Mouse (Mus musculus): ENCODE data around the gene Acvr1.

Acvr1 gene

GRCm38 (mm10) chr2:58403481-58403880 lies 163.5 kb downstream of the Acvr1 start:
- no peak for DNase-seq

- DNase-seq = no peak
Observed at GRCm38 (mm10) chr2:58388601-58389000, 178.4 kb downstream of the Acvr1 start.

GRCm38 (mm10) chr2:58380020-58380419 lies 186.9 kb downstream of the Acvr1 start:
- no peak for DNase-seq

GRCm38 (mm10) chr2:58379475-58379874 lies 187.5 kb downstream of the Acvr1 start:
- DNase-seq = no peak

- DNase-seq = no peak
Observed at GRCm38 (mm10) chr2:58377417-58378130, 189.4 kb downstream of the Acvr1 start.

DNA sequence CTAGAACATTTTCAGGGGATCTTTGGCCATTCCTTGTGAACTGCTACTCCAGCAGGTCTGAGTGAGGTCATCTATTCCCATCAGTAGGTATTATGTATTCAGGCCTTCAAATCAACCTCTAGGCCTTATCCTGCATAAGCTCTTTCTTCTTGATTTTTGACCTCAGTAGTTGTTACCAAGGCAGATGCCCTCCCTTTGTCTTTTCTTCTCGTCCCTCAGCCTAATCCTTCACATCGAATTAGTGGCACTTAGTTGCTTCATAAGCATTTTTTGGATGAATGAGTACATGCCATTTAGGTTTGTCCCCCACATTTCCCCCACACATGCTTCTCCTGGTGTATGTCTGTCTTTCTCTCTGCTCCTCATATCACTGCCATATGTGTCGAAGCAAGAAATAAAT lies 200.8 kb downstream of the Acvr1 start:
- no peak for DNase-seq

DNA sequence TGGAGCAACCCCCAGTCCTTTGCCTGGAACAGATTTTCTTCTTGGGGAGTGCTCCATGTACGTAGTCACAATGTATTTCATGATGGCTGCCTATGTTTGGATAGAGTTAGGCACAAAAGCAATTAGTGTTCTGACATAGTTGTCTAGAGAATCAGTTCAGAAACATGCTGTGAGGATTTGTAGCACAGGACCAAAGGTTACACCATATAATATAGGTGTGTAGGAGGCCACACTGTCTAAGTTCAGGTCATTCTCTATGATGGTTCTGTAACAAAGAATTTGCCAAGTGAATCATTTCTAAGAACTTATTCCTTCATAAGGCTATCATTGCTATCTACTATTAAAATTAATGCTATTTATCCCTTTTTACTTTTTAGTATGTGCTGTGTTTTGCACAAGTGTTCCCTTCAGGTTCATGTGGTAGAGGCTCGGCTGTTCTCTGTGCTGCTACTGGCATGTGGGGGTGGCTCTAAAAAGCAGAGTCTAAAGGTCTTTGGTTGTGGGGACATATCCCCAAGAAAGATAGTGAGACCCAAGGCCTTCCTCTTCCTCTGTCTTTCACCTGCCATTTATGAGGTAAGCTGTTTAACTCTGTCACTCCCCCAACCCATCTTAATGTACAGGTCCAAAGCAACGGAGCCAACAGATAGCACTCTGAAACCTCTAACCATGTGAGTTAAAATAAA lies 205.5 kb downstream of the Acvr1 start:
- no peak for DNase-seq

DNA sequence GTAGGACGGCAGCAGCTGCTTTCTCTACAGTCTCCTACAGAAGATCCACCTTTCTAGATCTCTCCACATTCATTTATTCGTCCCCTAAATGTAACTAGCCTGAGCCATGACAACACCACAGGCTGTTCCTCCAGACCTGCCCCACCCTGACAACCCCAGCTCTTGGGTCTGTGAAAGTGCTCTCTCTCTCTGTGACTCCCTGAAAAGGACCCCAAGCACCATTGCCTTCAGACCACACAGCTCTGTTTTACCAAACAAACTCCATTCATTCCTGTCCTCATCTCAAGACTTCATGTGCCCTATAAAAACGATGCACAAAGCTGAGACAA lies 208.9 kb downstream of the Acvr1 start:
- no peak for DNase-seq

- peak in 1 of 2 experiments; percentile 6 for DNase-seq
Observed at GRCm38 (mm10) chr2:58357414-58358131, 209.4 kb downstream of the Acvr1 start, which contains the start of gene Acvr1c. Gene Acvr1c (minus strand): TSS chr2:58357895.

- no peak for DNase-seq
Observed at GRCm38 (mm10) chr2:58357068-58357413, 209.9 kb downstream of the Acvr1 start.

GRCm38 (mm10) chr2:58354389-58354788 lies 212.6 kb downstream of the Acvr1 start:
- no peak for DNase-seq

- no peak for DNase-seq
Observed at GRCm38 (mm10) chr2:58352846-58353245, 214.1 kb downstream of the Acvr1 start.

DNA sequence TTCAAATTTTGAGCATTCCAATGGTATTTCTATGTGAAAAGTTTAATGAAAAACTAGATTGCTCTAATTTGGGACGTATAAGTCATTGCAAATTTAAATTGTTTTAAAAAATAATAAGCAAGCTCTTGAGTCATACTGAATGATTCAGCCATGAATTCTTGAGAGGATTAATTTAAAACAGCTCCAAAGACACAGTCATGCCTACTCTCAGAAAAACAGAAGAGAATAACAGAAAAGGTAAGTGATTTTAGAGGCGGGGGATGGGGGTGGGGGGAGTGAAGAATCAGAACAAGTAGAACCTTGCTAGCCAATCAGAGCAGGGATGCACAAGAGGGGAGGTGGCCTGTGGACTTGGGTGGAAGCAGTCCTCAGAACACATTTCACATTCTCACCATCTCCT lies 216.3 kb downstream of the Acvr1 start:
- DNase-seq = no peak
